Mouse (Mus musculus): ENCODE data around the gene Ddx19a. TPM values are rescaled to one million over a fixed set of nuclear protein-coding genes. Genes with fewer than 3 reads are reported as not detected.
"Not testable (repeated sequence)": the region's sequence is repeated elsewhere in the genome, so short reads cannot be mapped to it uniquely, and the experiment has no call there.

Gene Ddx19a
- polyA plus RNA-seq, 1 experiment from 2014 or later = 14.5 TPM

DNA sequence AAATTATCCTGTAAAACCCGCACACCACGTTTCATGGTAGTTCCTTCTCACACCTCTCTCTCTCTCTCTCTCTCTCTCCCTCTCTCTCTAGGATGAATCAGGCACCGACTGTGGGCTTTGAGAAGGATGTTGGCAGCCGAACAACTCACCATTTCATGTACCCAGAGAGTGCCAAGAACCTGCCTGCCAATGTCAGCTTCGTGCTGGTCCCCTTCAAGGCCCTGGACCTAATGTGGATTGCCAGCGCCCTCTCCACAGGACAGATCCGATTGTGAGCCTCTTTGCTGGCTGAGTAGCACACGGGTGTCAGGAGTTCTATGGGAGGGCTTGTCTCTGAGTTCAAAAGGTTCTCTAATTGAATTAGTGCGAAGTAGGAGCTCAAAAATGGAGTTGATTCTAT is 30.3 kb downstream of the Ddx19a start:
- peaks cover 70% of the 10 kb centered on the region for H3K36me3 ChIP-seq
- no peak overlapping the region for H3K4me3 ChIP-seq (replicated peaks)
- ATAC-seq (ENCODE audit: insufficient number of reproducible peaks, insufficient read depth, low FRiP score, low TSS enrichment, low read depth) = no peak
- no peak overlapping the region for H3K9ac ChIP-seq (replicated peaks)
- 0 out of 2 replicates have a peak, but pooled peaks cover 6% of the 10 kb centered on the region for H3K4me1 ChIP-seq (replicated peaks)
- H3K27ac ChIP-seq = no peak overlapping the region
- no peaks in the 10 kb centered on the region for H3K9me3 ChIP-seq
- WGBS = 83% methylated on average over 9 of the region's 9 CpGs
- no peak overlapping the region for H3K4me2 ChIP-seq
- H3K27me3 ChIP-seq = no peaks in the 10 kb centered on the region

DNA sequence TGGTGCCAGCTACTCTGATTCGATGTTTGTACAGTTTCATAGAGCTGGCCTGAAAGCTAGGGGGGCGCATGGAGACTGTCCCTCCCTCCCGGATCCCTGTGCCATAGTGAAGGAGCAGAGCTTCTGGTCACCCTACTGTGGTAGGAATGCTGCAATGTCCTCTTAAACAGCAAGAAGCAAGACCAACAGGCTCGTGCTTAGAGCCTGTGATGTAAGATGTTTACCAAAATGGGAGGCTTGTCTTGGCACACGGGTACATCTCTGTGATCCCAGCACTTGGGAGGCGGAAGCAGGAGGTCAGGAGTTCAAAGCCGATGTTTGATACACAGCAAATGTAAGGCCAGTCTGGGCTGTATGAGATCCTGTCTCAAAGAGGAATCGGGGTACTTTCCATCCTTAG is 31.0 kb downstream of the Ddx19a start:
- WGBS = 89% methylated on average over 8 of the region's 8 CpGs
- Histone ChIP-seq H3K27ac (no peak overlapping the region), H3K27me3 (no peaks in the 10 kb centered on the region), H3K4me3 (replicated peaks) (no peak overlapping the region), H3K9ac (replicated peaks) (no peak overlapping the region), H3K36me3 (peaks cover 78% of the 10 kb centered on the region), H3K9me3 (no peaks in the 10 kb centered on the region), H3K4me2 (no peak overlapping the region), H3K4me1 (replicated peaks) (0 out of 2 replicates have a peak, but pooled peaks cover 6% of the 10 kb centered on the region)
- no peak for ATAC-seq (ENCODE audit: insufficient number of reproducible peaks, insufficient read depth, low FRiP score, low TSS enrichment, low read depth)

GRCm38 (mm10) chr8:110965594-110965993 is 32.0 kb downstream of the Ddx19a start:
- no peak overlapping the region for H3K4me2 ChIP-seq
- no peak for ATAC-seq (ENCODE audit: insufficient number of reproducible peaks, insufficient read depth, low FRiP score, low TSS enrichment, low read depth)
- H3K4me1 ChIP-seq (replicated peaks) = 0 out of 2 replicates have a peak, but pooled peaks cover 2% of the 10 kb centered on the region

GRCm38 (mm10) chr8:110964666-110965065 is 32.9 kb downstream of the Ddx19a start:
- no peaks in the 10 kb centered on the region for H3K27me3 ChIP-seq
- ATAC-seq (ENCODE audit: insufficient number of reproducible peaks, insufficient read depth, low FRiP score, low TSS enrichment, low read depth) = no peak
- no peak overlapping the region for H3K27ac ChIP-seq
- no peak overlapping the region for H3K9ac ChIP-seq (replicated peaks)
- WGBS = 92% methylated on average over 7 of the region's 7 CpGs
- H3K4me1 ChIP-seq (replicated peaks) = no peaks in the 10 kb centered on the region
- H3K9me3 ChIP-seq = no peaks in the 10 kb centered on the region
- H3K36me3 ChIP-seq = peaks cover 81% of the 10 kb centered on the region
- no peak overlapping the region for H3K4me2 ChIP-seq
- no peak overlapping the region for H3K4me3 ChIP-seq (replicated peaks)

More at GRCm38 (mm10) chr8:110965594-110965993, 32.0 kb downstream of the Ddx19a start:
- no peak overlapping the region for H3K4me3 ChIP-seq (replicated peaks)
- no peaks in the 10 kb centered on the region for H3K9me3 ChIP-seq
- peaks cover 73% of the 10 kb centered on the region for H3K36me3 ChIP-seq
- no peak overlapping the region for H3K9ac ChIP-seq (replicated peaks)
- WGBS = 66% methylated on average over 7 of the region's 7 CpGs
- H3K27ac ChIP-seq = no peak overlapping the region
- H3K27me3 ChIP-seq = no peaks in the 10 kb centered on the region

- H3K27me3 ChIP-seq = no peaks in the 10 kb centered on the region
- H3K9ac ChIP-seq (replicated peaks) = no peak overlapping the region
- peaks cover 88% of the 10 kb centered on the region for H3K36me3 ChIP-seq
- H3K4me3 ChIP-seq (replicated peaks) = no peak overlapping the region
- ATAC-seq (ENCODE audit: insufficient number of reproducible peaks, insufficient read depth, low FRiP score, low TSS enrichment, low read depth) = no peak
- no peak overlapping the region for H3K4me2 ChIP-seq
- H3K27ac ChIP-seq = no peak overlapping the region
- no peaks in the 10 kb centered on the region for H3K4me1 ChIP-seq (replicated peaks)
- H3K9me3 ChIP-seq = no peaks in the 10 kb centered on the region
- 95% methylated on average over 2 of the region's 2 CpGs for WGBS
Observed at GRCm38 (mm10) chr8:110963051-110963450, 34.5 kb downstream of the Ddx19a start.

DNA sequence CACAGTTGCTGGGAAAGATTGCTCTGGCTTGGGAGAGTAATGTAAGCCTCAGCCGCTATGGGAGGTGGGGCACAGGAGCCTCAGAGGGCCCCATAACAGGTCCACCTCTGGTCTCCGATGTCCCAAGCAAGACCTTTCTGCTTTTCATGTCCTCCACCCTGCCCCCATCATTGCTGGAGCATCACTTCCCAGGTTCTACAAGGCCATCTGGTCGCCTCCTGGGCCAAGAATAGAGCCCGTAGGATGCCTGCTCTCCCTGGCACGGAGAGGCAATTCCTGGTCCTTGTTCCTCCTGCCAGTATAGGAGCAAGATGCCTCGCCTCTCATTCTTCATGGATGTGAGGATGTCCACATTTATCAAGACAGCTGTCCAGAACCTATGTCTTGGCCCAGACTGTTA is 37.7 kb downstream of the Ddx19a start:
- H3K4me3 ChIP-seq (replicated peaks) = no peak overlapping the region
- no peak for ATAC-seq (ENCODE audit: insufficient number of reproducible peaks, insufficient read depth, low FRiP score, low TSS enrichment, low read depth)
- H3K4me2 ChIP-seq = no peak overlapping the region
- no peaks in the 10 kb centered on the region for H3K9me3 ChIP-seq
- no peak overlapping the region for H3K27ac ChIP-seq
- H3K4me1 ChIP-seq (replicated peaks) = no peaks in the 10 kb centered on the region
- H3K36me3 ChIP-seq = peaks cover 79% of the 10 kb centered on the region
- H3K9ac ChIP-seq (replicated peaks) = no peak overlapping the region
- no peaks in the 10 kb centered on the region for H3K27me3 ChIP-seq
- 93% methylated on average over 6 of the region's 6 CpGs for WGBS

DNA sequence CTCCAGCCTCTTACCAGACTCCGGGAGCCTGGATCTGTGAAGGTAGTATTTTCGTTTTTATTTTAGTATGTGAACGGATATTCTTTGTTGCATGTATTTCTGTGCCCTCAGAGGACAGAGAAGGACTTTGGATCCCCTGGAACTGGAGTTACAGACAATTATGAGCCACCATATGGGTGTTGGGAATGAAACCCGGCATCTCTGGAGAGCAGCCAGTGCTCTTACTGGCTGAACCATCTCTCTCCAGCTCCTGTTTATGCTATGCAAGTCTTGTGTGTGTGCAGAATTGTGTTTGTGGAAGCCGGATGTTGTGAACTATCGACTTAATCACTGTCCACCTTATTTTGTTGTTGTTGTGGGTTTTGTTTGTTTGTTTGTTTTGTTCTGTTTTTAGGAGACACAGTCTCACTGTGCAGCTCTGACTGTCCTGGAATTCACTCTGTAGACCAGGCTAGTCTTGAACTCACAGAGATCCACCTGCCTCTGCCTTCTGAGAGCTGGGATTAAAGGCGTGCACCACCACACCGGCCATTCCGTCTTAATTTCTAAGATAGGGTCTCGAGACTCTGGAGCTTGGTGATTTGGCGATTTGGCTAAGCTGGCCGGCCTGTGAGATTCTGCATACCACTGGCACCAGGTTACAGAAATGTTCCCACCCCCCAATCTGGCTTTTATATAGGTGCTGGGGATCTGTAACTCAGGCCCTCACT is 38.4 kb downstream of the Ddx19a start:
- H3K27me3 ChIP-seq = no peaks in the 10 kb centered on the region
- H3K4me3 ChIP-seq (replicated peaks) = no peak overlapping the region
- no peak overlapping the region for H3K9ac ChIP-seq (replicated peaks)
- ATAC-seq (ENCODE audit: insufficient number of reproducible peaks, insufficient read depth, low FRiP score, low TSS enrichment, low read depth) = no peak
- H3K27ac ChIP-seq = no peak overlapping the region
- no peaks in the 10 kb centered on the region for H3K4me1 ChIP-seq (replicated peaks)
- peaks cover 73% of the 10 kb centered on the region for H3K36me3 ChIP-seq
- no peaks in the 10 kb centered on the region for H3K9me3 ChIP-seq
- 95% methylated on average over 12 of the region's 12 CpGs for WGBS
- H3K4me2 ChIP-seq = no peak overlapping the region

DNA sequence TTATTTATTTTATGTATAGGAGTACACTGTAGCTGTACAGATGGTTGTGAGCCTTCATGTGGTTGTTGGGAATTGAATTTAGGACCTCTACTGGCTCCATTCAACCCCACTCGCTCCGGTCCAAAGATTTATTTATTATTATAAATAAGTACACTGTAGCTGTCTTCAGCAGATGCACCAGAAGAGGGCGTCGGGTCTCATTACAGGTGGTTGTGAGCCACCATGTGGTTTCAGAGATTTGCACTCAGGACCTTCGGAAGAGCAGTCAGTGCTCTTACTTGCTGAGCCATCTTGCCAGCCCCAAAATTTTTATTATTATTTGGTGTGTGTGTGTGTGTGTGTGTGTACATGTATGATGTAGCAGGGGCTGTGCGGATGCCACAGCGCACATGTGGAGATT is 39.0 kb downstream of the Ddx19a start:
- not testable (repeated sequence) for H3K9ac ChIP-seq (replicated peaks); H3K4me1 ChIP-seq (replicated peaks); H3K4me3 ChIP-seq (replicated peaks); H3K27me3 ChIP-seq; H3K9me3 ChIP-seq; ATAC-seq (ENCODE audit: insufficient number of reproducible peaks, insufficient read depth, low FRiP score, low TSS enrichment, low read depth); H3K27ac ChIP-seq; H3K4me2 ChIP-seq
- peaks cover 72% of the 10 kb centered on the region for H3K36me3 ChIP-seq
- 92% methylated on average over 7 of the region's 7 CpGs for WGBS

- Histone ChIP-seq H3K4me3 (replicated peaks) (no peak overlapping the region), H3K27ac (no peak overlapping the region), H3K27me3 (no peaks in the 10 kb centered on the region), H3K4me1 (replicated peaks) (no peaks in the 10 kb centered on the region), H3K36me3 (peaks cover 70% of the 10 kb centered on the region), H3K9me3 (no peaks in the 10 kb centered on the region), H3K9ac (replicated peaks) (no peak overlapping the region), H3K4me2 (no peak overlapping the region)
- WGBS = 95% methylated on average over 5 of the region's 5 CpGs
- no peak for ATAC-seq (ENCODE audit: insufficient number of reproducible peaks, insufficient read depth, low FRiP score, low TSS enrichment, low read depth)
Observed at GRCm38 (mm10) chr8:110958135-110958534, 39.5 kb downstream of the Ddx19a start.

DNA sequence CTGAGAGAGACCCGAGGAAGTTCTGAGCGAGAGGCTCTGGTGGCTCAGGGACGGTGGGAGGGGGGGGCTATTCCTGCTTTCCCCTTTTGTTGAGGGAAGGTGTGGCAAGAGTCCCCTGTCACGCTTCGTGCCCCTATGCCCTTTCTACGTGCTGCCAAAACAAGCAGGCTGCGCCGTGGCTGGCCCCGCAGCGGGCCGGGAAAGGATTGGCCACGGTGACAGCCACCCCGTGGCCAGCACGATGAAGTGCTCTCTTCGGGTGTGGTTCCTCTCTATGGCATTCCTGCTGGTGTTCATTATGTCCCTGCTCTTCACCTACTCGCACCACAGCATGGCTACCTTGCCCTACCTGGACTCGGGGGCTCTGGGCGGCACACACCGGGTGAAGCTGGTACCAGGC is 40.1 kb downstream of the Ddx19a start:
- H3K9ac ChIP-seq (replicated peaks) = no peak overlapping the region
- H3K4me3 ChIP-seq (replicated peaks) = no peak overlapping the region
- H3K36me3 ChIP-seq = peaks cover 69% of the 10 kb centered on the region
- H3K4me1 ChIP-seq (replicated peaks) = no peaks in the 10 kb centered on the region
- no peak overlapping the region for H3K4me2 ChIP-seq
- 94% methylated on average over 19 of the region's 19 CpGs for WGBS
- ATAC-seq (ENCODE audit: insufficient number of reproducible peaks, insufficient read depth, low FRiP score, low TSS enrichment, low read depth) = no peak
- no peaks in the 10 kb centered on the region for H3K9me3 ChIP-seq
- H3K27ac ChIP-seq = no peak overlapping the region
- no peaks in the 10 kb centered on the region for H3K27me3 ChIP-seq

DNA sequence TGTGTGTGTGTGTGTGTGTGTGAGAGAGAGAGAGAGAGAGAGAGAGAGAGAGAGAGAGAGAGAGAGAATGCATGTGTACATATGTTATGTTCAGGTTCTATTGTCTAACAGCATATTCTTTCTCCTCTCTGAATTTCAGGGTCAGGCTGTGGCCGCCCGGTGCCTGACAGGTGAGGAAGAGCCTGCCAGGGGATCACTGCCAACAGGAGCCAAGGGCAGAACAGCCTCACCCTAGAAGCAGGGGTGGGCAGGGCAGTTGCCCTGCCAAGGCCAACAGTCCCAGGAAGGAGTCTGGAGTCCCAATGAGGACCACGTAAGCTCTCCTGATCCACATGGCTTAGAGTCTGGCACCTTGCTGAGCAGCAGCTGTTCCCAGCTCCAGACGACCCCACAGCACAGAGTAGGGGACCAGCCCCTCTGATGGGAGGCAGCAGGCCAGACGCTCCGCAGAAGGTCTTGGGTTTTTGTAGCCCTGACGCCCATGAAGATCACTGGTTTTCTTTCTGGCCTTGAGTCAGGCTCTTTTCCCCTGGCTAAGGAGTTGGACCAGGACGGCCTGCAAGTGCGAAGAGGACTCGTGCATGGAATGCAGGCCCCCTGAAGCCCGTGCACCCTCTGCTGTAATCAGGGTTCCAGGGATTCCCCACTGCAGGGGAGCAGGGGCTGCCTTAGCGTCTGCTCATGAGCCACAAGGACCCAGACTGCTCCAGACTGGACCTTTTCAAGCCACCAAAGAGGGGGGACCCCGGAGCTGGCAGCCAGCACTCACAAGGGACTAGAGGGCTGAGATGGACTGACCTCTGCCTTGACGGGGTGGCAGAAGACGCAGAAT is 40.8 kb downstream of the Ddx19a start:
- 85% methylated on average over 15 of the region's 15 CpGs for WGBS
- H3K4me1 ChIP-seq (replicated peaks) = no peaks in the 10 kb centered on the region
- H3K36me3 ChIP-seq = peaks cover 68% of the 10 kb centered on the region
- no peak overlapping the region for H3K9ac ChIP-seq (replicated peaks)
- H3K27me3 ChIP-seq = no peaks in the 10 kb centered on the region
- no peak for ATAC-seq (ENCODE audit: insufficient number of reproducible peaks, insufficient read depth, low FRiP score, low TSS enrichment, low read depth)
- H3K4me2 ChIP-seq = no peak overlapping the region
- no peaks in the 10 kb centered on the region for H3K9me3 ChIP-seq
- H3K4me3 ChIP-seq (replicated peaks) = no peak overlapping the region
- H3K27ac ChIP-seq = no peak overlapping the region
